Mouse (Mus musculus) ovary, postnatal 10 days (tissue): ENCODE data around the gene Gm17267.
"Not testable (repeated sequence)": the region's sequence is repeated elsewhere in the genome, so short reads cannot be mapped to it uniquely, and the experiment has no call there.

Experiments
- DNase-seq: peaks from one replicate; pipeline ENCODE4 v3.0.0; 2022; ENCODE audit warnings: low spot score

The Gm17267 gene

DNA sequence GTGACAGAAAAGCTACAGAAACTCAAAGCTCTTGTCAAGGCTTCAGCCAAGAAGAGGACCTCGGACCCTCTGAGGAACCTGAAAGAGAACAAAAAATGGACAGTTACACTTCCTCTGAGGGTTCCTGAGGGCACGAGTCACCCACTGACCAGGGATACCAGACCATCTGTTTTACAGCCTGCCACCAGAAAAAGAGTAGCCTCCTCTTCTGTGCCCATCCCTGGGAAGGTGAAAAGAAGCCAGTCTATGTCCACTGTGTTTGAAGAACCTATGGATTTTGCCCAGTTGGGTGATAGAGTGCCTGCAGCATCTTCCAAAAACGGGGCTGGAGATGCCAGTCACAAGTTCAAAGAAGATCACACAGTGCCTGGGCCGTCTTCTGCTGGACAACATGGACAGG is at the start of gene Gm17267:
Gene Gm17267 (plus strand): TSS at position 301 of the 400 bp plus-strand sequence.
- DNase-seq, result not testable (repeated sequence)
